Mouse (Mus musculus): ENCODE results near the gene Syvn1.
"Not testable (repeated sequence)": the region's sequence is repeated elsewhere in the genome, so short reads cannot be mapped to it uniquely, and the experiment has no call there.

Syvn1 gene

GRCm38 (mm10) chr19:6040002-6040401 is 6.4 kb upstream of the Syvn1 start:
- no peak for DNase-seq (ENCODE audit: extremely low read depth, low read depth, low spot score)

DNA sequence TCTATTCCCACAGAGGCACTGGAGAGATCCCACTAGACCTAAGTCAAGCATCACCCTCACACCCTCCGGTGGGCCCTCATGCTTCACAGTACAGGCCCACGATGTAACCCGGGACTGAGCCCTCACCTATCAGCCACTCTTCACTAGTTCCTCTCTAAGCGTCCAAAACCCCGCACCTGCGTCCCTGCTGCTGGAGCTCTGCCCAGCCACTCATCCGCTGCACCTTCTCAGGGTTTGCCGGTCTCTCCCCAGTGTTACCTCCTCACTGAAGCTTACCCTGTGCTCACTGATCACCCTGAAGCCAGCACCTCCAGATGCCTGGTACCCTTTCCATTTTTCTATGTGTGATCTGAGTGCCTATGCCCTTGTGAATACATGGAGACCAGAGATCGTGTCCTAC is 4.1 kb upstream of the Syvn1 start:
- no peak for DNase-seq (ENCODE audit: extremely low read depth, low read depth, low spot score)

DNA sequence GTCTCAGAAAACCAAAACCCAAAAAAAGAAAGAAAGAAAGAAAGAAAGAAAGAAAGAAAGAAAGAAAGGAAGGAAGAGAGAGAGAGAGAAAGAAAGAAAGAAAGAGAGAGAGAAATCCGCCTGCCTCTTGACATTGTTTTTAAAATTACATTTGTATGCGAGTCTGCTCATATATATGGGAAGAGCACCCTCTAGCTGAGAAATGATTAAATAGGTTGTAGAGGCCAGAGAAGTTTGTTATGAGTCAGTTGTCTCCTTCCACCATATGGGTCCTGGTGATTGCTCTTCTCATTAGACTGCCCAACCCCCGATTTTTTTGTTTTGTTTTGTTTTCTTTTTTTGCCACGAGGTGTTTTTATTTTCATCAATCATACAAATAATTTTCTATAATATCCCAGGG is 2.3 kb upstream of the Syvn1 start:
- DNase-seq (ENCODE audit: extremely low read depth, low read depth, low spot score) = not testable (repeated sequence)

GRCm38 (mm10) chr19:6045366-6046293 is 746 bp upstream of the Syvn1 start:
- DNase-seq (ENCODE audit: extremely low read depth, low read depth, low spot score) = no peak

DNA sequence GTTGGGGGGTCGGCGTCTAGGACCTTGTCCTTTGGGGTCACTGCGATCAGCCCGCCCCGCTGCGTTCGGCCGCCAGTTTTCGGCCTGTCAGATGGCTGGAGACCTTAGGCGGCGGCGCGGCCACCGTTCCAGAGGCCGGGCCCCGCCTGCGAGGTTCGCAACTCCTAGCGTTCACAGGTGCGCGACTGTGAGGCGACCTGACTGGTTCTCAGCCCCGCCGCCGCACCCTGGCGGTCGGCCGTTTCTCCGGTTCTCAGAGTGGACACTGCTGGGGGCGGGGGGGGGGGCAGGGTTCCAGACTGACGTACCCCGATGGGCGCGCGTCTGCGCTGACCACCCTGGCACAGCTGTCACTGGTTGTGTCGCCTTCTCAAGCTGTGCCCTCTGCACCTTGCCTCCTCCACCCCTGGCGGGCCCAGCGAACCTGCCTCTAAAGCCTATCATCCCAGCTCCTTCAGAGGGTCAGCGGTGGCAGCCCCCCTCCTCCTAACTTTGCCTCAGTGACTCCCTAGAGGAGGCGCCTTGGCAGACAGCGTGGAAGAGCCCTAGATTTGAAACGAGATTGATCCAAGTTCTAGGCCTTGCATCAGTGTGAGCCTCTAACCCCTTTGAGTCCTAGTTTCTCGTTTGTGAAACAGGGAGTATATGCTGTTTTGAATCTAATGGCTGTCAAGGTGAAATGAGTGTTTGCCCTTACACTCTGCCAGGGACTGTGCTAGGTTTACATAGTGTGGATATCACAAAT is 950 bp downstream of the Syvn1 start:
- no peak for DNase-seq (ENCODE audit: extremely low read depth, low read depth, low spot score)

GRCm38 (mm10) chr19:6047899-6048166 is 1.5 kb downstream of the Syvn1 start:
- no peak for DNase-seq (ENCODE audit: extremely low read depth, low read depth, low spot score)

- no peak for DNase-seq (ENCODE audit: extremely low read depth, low read depth, low spot score)
Measured at GRCm38 (mm10) chr19:6048681-6049410, 2.5 kb downstream of the Syvn1 start.

DNA sequence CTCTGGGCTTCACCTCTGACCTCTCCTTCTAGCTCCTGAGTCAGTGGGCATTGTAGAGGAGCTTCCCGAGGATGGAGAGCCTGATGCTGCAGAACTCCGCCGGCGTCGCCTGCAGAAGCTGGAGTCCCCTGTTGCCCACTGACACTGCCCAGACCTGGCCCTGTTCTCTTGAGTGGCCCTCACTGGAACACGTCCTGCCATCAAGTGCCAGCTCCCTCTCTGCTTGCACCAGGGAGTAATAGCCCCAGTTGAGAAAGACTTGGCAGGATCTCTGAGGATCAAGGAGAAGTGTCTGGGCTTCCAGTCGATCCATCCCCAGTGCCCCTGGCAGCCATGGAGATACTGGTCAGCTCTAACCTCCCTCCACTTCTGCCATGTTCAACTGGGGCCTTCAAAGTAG is 6.1 kb downstream of the Syvn1 start:
- DNase-seq (ENCODE audit: extremely low read depth, low read depth, low spot score) = no peak

DNA sequence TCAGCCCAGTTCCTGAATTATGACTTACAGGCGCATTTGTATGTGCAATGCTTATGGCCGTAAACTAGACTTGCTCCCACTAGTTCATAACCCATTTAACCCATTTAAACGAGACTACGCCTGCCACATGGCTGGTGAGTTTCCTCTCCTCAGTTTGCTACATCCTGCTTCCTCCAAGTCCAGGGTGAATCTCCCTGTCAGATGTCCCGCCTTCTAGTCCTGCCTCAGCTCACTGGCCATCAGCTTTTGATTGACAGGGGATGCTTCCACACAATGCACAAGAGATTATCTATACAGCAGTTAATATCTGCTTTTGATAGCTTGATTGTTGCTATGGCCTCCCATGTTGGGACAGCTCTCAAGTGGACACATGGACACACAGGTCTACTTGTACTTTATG is 7.9 kb downstream of the Syvn1 start:
- DNase-seq (ENCODE audit: extremely low read depth, low read depth, low spot score) = no peak

DNA sequence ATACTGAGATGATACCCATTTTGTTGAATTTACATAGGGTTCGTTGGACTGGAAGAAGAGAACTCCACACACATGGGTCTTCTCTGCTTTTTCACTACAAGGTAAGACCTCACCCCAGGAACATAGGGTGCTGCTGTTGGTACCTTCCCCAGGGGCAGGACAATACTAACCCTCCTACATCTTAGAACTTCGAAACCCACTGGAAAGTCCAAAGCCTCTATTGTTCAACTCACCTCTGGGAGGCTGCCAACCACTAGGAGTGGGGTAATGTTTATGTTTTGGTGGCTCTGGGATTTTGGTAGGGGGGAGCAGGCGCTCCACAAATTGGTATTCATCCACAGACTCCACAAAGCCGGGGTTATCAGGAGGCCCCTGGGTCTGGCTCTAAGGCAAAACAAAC is 10.3 kb downstream of the Syvn1 start:
- DNase-seq (ENCODE audit: extremely low read depth, low read depth, low spot score) = no peak

DNA sequence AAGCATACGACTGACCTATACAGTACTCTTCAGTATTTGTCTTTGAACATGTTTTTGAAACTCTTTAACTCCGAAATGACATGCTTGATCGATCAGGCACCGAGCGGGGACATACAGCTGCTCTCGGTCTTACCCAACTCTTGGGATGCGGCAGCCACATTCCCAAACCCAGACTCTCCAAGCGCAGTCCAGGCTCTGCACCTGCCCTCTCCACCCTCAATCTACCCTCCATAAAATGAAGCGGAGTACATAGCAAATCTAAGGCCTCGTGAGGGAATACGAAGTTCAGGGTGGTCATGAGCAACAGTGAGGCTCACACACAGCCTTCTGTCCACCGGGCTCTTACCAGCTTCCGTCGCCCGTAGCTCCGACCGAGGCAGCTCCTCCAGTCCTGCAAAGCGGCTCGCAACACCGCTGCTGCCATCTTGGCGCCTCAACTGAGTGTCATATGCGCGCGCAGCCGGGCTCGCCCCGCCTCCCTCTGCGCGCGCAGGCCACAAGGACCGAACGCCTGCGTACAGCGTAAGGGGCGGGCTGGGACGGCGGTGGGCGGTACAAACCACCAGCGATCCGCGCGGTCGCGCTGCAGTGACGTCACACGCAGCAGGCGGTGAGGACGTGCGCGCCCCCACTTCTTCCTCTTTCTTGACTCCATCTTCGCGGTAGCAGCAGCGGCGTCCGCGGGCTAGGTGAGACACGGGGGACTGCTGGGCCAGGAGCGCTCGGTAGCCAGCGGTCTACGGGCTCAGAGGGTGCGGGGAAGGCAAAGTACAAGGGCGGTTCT is 11.1 kb downstream of the Syvn1 start, which contains the start of the genes Mrpl49 and Fau:
Gene Mrpl49 (minus strand): TSS at position 473 of the 784 bp plus-strand sequence.
Gene Fau (plus strand): TSS at position 532 of the 784 bp plus-strand sequence.
- no peak for DNase-seq (ENCODE audit: extremely low read depth, low read depth, low spot score)

DNA sequence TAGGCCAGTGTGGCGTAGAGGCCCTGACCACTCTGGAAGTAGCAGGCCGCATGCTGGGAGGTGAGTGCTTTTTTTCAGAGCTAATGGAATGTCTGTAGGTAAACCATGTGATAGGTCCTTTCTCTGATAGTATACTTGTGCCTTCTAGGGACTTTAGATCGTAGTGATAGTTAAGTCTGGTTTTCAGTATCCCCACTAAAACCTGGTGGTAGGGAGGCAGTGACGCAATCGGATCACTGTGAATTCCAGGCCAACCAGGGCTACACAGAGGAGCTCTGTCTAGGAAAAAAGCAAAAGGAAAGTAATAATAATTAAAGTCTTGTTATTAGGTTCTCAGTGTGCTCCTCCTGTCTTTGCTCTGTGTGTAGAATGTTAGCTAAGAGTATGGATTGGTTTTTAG is 12.1 kb downstream of the Syvn1 start:
- DNase-seq (ENCODE audit: extremely low read depth, low read depth, low spot score) = no peak

DNA sequence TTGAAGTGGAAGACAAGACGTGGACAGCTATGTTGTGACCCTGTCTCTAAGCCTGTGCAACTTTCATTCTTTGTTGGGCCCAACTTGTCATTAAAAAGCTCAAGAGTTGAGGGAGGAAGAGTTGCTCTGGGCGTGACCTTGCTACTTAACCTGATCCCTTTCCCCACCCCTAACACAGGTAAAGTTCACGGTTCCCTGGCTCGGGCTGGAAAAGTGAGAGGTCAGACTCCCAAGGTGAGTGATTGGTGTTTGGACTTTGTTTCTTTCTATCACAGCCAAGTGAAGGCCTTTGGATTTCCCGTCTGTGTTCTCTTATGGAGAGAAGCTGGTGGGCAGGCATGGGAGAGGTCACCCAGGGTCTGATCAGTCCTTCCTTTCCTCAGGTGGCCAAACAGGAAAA is 12.6 kb downstream of the Syvn1 start:
- no peak for DNase-seq (ENCODE audit: extremely low read depth, low read depth, low spot score)

DNA sequence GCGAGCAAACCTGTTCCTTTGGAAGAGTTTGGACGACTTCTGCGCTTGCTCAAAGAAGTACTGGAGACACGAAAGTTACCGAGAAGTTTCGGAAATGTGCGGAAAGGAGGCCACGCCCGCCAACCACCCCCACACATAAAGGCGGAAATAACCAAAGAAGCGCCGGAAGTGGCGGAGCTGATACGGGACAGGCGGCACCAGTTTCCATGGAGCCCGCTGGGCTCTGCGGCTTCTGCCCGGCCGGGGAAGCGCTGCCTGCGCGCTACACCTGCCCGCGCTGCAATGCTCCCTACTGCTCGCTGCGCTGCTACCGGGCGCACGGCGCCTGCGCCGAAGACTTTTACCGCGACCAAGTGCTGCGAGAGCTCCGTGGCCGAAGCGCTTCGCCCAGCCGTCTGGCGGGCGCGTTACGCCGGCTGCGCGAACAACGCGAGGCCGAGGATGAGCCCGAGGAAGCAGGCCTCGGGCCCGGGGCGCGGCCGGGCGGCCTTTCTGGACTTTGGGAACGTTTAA is 14.7 kb downstream of the Syvn1 start, which contains the start of gene Znhit2:
Gene Znhit2 (plus strand): TSS at position 172 of the 513 bp plus-strand sequence.
- DNase-seq (ENCODE audit: extremely low read depth, low read depth, low spot score) = no peak

GRCm38 (mm10) chr19:6061641-6062302 is 15.4 kb downstream of the Syvn1 start:
- no peak for DNase-seq (ENCODE audit: extremely low read depth, low read depth, low spot score)

DNA sequence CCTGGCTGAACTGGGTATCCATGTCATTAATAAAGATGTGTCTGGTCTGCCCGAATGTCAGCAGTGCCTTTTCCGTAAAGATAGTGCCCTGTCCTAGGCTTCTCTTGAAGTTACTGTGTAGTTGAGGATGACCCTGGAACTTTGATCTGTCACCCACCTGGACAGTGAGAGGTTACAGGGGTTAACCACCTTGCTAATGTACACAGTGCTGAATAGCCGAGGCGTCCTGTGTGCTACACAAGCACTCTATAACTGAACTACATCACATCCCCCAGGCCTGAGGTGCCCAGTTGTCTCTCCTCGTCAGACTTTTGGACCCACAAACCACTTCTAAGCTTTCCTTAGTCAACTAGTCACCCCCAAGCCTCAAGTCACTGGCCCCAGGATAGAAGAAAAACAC is 16.0 kb downstream of the Syvn1 start:
- no peak for DNase-seq (ENCODE audit: extremely low read depth, low read depth, low spot score)

- DNase-seq (ENCODE audit: extremely low read depth, low read depth, low spot score) = no peak
Measured at GRCm38 (mm10) chr19:6063081-6063480, 16.7 kb downstream of the Syvn1 start.

DNA sequence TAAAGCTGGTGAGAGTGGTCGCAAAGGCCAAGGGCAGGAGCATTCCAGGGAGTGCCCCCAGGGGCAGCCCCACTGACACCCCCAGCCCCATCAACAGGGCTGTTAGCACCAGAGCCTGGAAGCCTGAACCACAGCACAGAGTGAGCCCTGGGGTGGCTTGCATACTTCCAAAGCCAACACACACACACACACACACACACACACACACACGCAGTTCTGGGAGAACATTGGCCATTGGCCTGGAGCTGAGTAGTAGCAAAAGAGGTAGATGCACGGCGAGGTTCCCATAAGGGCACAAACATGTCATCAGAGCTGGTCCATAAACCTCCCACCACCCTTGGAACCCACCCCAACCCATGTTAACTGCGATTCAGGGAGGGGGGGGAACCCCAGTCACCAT is 20.2 kb downstream of the Syvn1 start:
- no peak for DNase-seq (ENCODE audit: extremely low read depth, low read depth, low spot score)

DNA sequence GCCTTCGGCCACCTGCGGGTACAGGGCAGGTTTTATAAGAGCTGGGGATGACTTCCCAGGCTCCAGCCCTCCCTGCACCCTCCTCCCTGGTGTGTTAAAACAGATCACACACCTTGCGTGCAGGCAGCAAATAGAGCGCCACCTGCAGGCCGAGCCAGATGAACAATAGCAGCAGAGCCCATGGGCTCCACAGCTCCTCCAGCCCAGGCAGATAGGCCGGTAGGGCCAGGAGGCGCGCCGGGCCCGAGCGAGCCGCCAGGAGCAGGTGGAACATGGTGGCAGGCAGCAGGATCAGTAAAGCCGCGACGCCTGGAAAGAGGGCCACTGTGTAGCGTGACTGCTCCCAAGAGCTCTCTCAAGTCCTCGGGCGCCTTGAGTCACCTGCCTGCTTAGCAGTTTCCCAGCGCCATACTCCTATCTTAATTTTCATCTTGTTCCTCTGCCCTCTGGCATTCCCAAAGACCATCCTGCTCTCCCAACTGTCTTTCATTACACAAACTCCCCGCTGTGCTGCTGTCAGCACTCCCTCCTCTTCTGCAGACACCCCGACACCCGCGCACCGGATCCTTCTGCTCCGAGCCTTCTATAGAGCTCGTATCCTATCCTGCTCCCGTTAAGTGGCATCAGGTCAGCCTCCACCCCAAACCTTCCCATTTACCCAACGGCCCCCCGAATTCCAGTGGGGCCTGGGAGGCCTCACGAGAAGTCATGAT is 20.8 kb downstream of the Syvn1 start:
- no peak for DNase-seq (ENCODE audit: extremely low read depth, low read depth, low spot score)
